Mouse (Mus musculus) heart, adult 2 months (tissue): ENCODE results near the gene Arl5c. TPM values are rescaled to one million over a fixed set of nuclear protein-coding genes. Genes with fewer than 3 reads are reported as not detected.

Experiments
- DNase-seq, 2 experiments: peaks; one replicate each; pipeline ENCODE4 v3.0.0; 2021
- H3K27ac ChIP-seq: fragments of 200-600 bp; 2 replicates; pipeline ENCODE4 v1.8.1; 2022
- H3K27me3 ChIP-seq: fragments of 200-500 bp; 2 replicates; pipeline ENCODE4 v1.6.1; 2012; ENCODE audit warnings: mild to moderate bottlenecking, low read length, inconsistent platforms, mixed read lengths; ENCODE audit not compliant: control insufficient read depth, insufficient read depth
- H3K36me3 ChIP-seq: fragments of 200-500 bp; 2 replicates; pipeline ENCODE4 v1.6.1; 2012; ENCODE audit warnings: low read length, inconsistent platforms; ENCODE audit not compliant: control insufficient read depth, insufficient read depth
- H3K4me1 ChIP-seq: fragments of 200-500 bp; 2 replicates; pipeline ENCODE4 v1.6.1; 2011; ENCODE audit warnings: low read length; ENCODE audit not compliant: control insufficient read depth, insufficient read depth
- H3K4me3 ChIP-seq: fragments of 200-600 bp; 2 replicates; pipeline ENCODE4 v1.8.1; 2022
- H3K79me2 ChIP-seq: fragments of 200-500 bp; replicated peaks from 2 replicates; pipeline ENCODE4 v1.6.1; 2012; ENCODE audit warnings: mild to moderate bottlenecking, inconsistent platforms, low read length, moderate library complexity, mixed read lengths; ENCODE audit not compliant: control insufficient read depth, insufficient read depth
- H3K9ac ChIP-seq: fragments of 200-500 bp; 2 replicates; pipeline ENCODE4 v1.6.1; 2012; ENCODE audit warnings: low read depth, mild to moderate bottlenecking, control low read depth, inconsistent platforms, low read length, mixed read lengths
- CTCF ChIP-seq: fragments of 200-600 bp; IDR thresholded peaks from 2 replicates; pipeline ENCODE4 v1.8.1; 2022; ENCODE audit warnings: antibody characterized with exemption, mild to moderate bottlenecking, moderate library complexity
- EP300 ChIP-seq: fragments of 200-500 bp; IDR thresholded peaks from 2 replicates; pipeline ENCODE4 v1.6.1; 2011; ENCODE audit warnings: low read depth, low read length, control low read depth; ENCODE audit not compliant: insufficient read depth
- POLR2A ChIP-seq: fragments of 200-500 bp; IDR thresholded peaks from 2 replicates; pipeline ENCODE4 v1.6.1; 2011; ENCODE audit warnings: mild to moderate bottlenecking, low read depth, low read length, control low read depth; ENCODE audit not compliant: insufficient read depth
- WGBS: fragments of 180-500 bp; shearing (Covaris S2); methylation state at CpG from one replicate; pipeline ENCODE4 v1.1.7; 2018; 5-methylcytosine and 5-hydroxymethylcytosine counted together
- intact Hi-C: fragments of 180-260 bp; cut with DNase I; formaldehyde crosslinking; loops from one replicate; pipeline ENCODE4 v1.15.1; 2025
- polyA plus RNA-seq: library from polyadenylated mRNA; depleted of rRNA; stranded (reverse); fragments of >200 nt; gene quantifications from 2 replicates; pipeline ENCODE4 v1.2.3, GENCODE M21; 2012
- total RNA-seq, 2 experiments: library from RNA; stranded (reverse); gene quantifications; 2 replicates each; pipeline ENCODE4 v1.2.3; 2021

The Arl5c gene
- total and polyA plus RNA-seq, 3 experiments: 0.66 to 2.8 (median 0.70) TPM

- H3K4me1 ChIP-seq: no peaks in the 10 kb centered on the region; the same call in 1 of the 2 replicates
- intact Hi-C loops: loop anchor here (2.0 to 5.0 kb wide), 2 partner anchors 124 to 175 kb away; partner anchors contain the start of genes Cdk12 and Fbxl20
- peak overlapping the region; percentile 96 for H3K9ac ChIP-seq
- H3K36me3 ChIP-seq: peaks cover 4% of the 10 kb centered on the region; the same call in 1 of the 2 replicates
- peaks cover 3% of the 10 kb centered on the region for H3K79me2 ChIP-seq
- WGBS: under 1% methylated on average over 18 of the region's 18 CpGs
- peak overlapping the region; percentile 99 for H3K27ac ChIP-seq
- peak overlapping the region; percentile 89 for H3K4me3 ChIP-seq
- TF ChIP-seq POLR2A: no peak
- no peak for TF ChIP-seq EP300
- no peak for TF ChIP-seq CTCF
- no peak for DNase-seq
- H3K27me3 ChIP-seq: no peaks in the 10 kb centered on the region
These were observed 31.3 kb upstream of the Arl5c start for GRCm38 (mm10) chr11:98027297-98027688.

GRCm38 (mm10) chr11:98026570-98027296, 30.8 kb upstream of the Arl5c start, which contains the start of gene Rpl19:
Rpl19 (plus strand) TSS chr11:98026710.
- DNase-seq: peak; percentile 92 to 93
- Histone ChIP-seq H3K27me3 (no peaks in the 10 kb centered on the region), H3K79me2 (peaks cover 3% of the 10 kb centered on the region), H3K4me3 (peak within 1 kb of the TSS; percentile 89), H3K9ac (peak within 1 kb of the TSS; percentile 96), H3K27ac (peak within 1 kb of the TSS; percentile 99), H3K4me1 (no peaks in the 10 kb centered on the region), H3K36me3 (peaks cover 4% of the 10 kb centered on the region; the same call in 1 of the 2 replicates)
- no peak for TF ChIP-seq CTCF
- peak; percentile 97 for TF ChIP-seq POLR2A
- 0 out of 2 replicates have a peak, but pooled peaks have one; percentile 17 for TF ChIP-seq EP300
- intact Hi-C loops: loop anchor here (2.0 to 5.0 kb wide), 2 partner anchors 124 to 176 kb away; partner anchors contain the start of genes Cdk12 and Fbxl20
- WGBS: under 1% methylated on average over 68 of the region's 69 CpGs

- Histone ChIP-seq H3K9ac (peak overlapping the region; percentile 85), H3K4me1 (peaks cover 2% of the 10 kb centered on the region; the same call in 1 of the 2 replicates), H3K79me2 (peaks cover 3% of the 10 kb centered on the region), H3K36me3 (peaks cover 4% of the 10 kb centered on the region; the same call in 1 of the 2 replicates), H3K27me3 (no peaks in the 10 kb centered on the region), H3K27ac (peak overlapping the region; percentile 99), H3K4me3 (peak overlapping the region; percentile 89)
- WGBS: 7% methylated on average over 15 of the region's 15 CpGs
- no peak for DNase-seq
- no peak for TF ChIP-seq EP300
- no peak for TF ChIP-seq CTCF
- TF ChIP-seq POLR2A: no peak
- intact Hi-C loops: loop anchor here (2.0 to 5.0 kb wide), 2 partner anchors 125 to 176 kb away; partner anchors contain the start of genes Cdk12 and Fbxl20
These were observed 30.2 kb upstream of the Arl5c start for GRCm38 (mm10) chr11:98026248-98026569.

GRCm38 (mm10) chr11:98024516-98024915, 28.5 kb upstream of the Arl5c start:
- no peak for DNase-seq
- TF ChIP-seq POLR2A (no peak), EP300 (no peak), CTCF (no peak)

GRCm38 (mm10) chr11:98022555-98023371, 26.8 kb upstream of the Arl5c start, which contains the start of gene Cacnb1:
Cacnb1 (minus strand) TSS chr11:98023034.
- peak; percentile 78 to 80 for DNase-seq

More at GRCm38 (mm10) chr11:98024516-98024915, 28.5 kb upstream of the Arl5c start:
- Histone ChIP-seq H3K27ac (no peak overlapping the region), H3K79me2 (peaks cover 3% of the 10 kb centered on the region), H3K9ac (no peak overlapping the region), H3K4me3 (no peak overlapping the region), H3K36me3 (peaks cover 4% of the 10 kb centered on the region; the same call in 1 of the 2 replicates), H3K27me3 (no peaks in the 10 kb centered on the region), H3K4me1 (peaks cover 2% of the 10 kb centered on the region; the same call in 1 of the 2 replicates)
- WGBS: 91% methylated on average over 3 of the region's 3 CpGs
- intact Hi-C loops: no loop called here

More at GRCm38 (mm10) chr11:98022555-98023371, 26.8 kb upstream of the Arl5c start, which contains the start of gene Cacnb1:
- peaks cover 2% of the 10 kb centered on the region; the same call in 1 of the 2 replicates for H3K4me1 ChIP-seq
- peaks cover 3% of the 10 kb centered on the region; the same call in 1 of the 2 replicates for H3K36me3 ChIP-seq
- H3K79me2 ChIP-seq: peaks cover 3% of the 10 kb centered on the region
- H3K27me3 ChIP-seq: no peaks in the 10 kb centered on the region
- H3K4me3 ChIP-seq: peak within 1 kb of the TSS; percentile 95
- intact Hi-C loops: no loop called here
- WGBS: 2% methylated on average over 52 of the region's 52 CpGs
- 0 out of 2 replicates have a peak, but pooled peaks have one; percentile 11 for TF ChIP-seq CTCF
- peak; percentile 11 for TF ChIP-seq POLR2A
- TF ChIP-seq EP300: no peak
- H3K9ac ChIP-seq: peak within 1 kb of the TSS; percentile 90
- H3K27ac ChIP-seq: peak within 1 kb of the TSS; percentile 76
